Mouse (Mus musculus) olfactory bulb, adult 2 months (tissue): ENCODE results near the gene Foxp4. TPM values are rescaled to one million over a fixed set of nuclear protein-coding genes. Genes with fewer than 3 reads are reported as not detected.
"Not testable (repeated sequence)": the region's sequence is repeated elsewhere in the genome, so short reads cannot be mapped to it uniquely, and the experiment has no call there.

Experiments used
- H3K27ac ChIP-seq: fragments of 200-500 bp; 2 replicates; pipeline ENCODE4 v1.5.1; 2012; ENCODE audit warnings: low read depth, low read length; ENCODE audit not compliant: insufficient read depth
- H3K4me1 ChIP-seq: fragments of 200-500 bp; 2 replicates; pipeline ENCODE4 v1.6.1; 2012; ENCODE audit warnings: low read length; ENCODE audit not compliant: control insufficient read depth, insufficient read depth
- H3K4me3 ChIP-seq: fragments of 200-500 bp; 2 replicates; pipeline ENCODE4 v1.5.1; 2012; ENCODE audit warnings: mild to moderate bottlenecking, low read depth, low read length, moderate library complexity; ENCODE audit not compliant: insufficient read depth
- CTCF ChIP-seq: fragments of 200-500 bp; IDR thresholded peaks from 2 replicates; pipeline ENCODE4 v1.5.1; 2012; ENCODE audit warnings: low read depth, mild to moderate bottlenecking, low read length, moderate library complexity; ENCODE audit not compliant: insufficient read depth
- POLR2A ChIP-seq: fragments of 200-500 bp; IDR thresholded peaks from 2 replicates; pipeline ENCODE4 v1.6.1; 2012; ENCODE audit warnings: mild to moderate bottlenecking, low read depth, low read length, moderate library complexity; ENCODE audit not compliant: insufficient read depth
- WGBS: fragments of 180-500 bp; shearing (Covaris S2); methylation state at CpG from one replicate; pipeline ENCODE4 v1.1.7; 2018; 5-methylcytosine and 5-hydroxymethylcytosine counted together
- polyA plus RNA-seq: library from polyadenylated mRNA; stranded (reverse); fragments of >200 nt; gene quantifications from 2 replicates; pipeline ENCODE4 v1.2.4, GENCODE M21; 2012; ENCODE audit warnings: low replicate concordance; ENCODE audit not compliant: missing spikeins, insufficient read depth, insufficient read length

Foxp4 gene
- polyA plus RNA-seq, 1 experiment: not detected

- no peak overlapping the region for H3K27ac ChIP-seq
- 89% methylated on average over 4 of the region's 4 CpGs for WGBS
- TF ChIP-seq POLR2A: no peak
- no peak for TF ChIP-seq CTCF
- H3K4me3 ChIP-seq: no peak overlapping the region
- no peaks in the 10 kb centered on the region for H3K4me1 ChIP-seq
Measured at GRCm38 (mm10) chr17:47853336-47853735, 71.1 kb downstream of the Foxp4 start.

DNA sequence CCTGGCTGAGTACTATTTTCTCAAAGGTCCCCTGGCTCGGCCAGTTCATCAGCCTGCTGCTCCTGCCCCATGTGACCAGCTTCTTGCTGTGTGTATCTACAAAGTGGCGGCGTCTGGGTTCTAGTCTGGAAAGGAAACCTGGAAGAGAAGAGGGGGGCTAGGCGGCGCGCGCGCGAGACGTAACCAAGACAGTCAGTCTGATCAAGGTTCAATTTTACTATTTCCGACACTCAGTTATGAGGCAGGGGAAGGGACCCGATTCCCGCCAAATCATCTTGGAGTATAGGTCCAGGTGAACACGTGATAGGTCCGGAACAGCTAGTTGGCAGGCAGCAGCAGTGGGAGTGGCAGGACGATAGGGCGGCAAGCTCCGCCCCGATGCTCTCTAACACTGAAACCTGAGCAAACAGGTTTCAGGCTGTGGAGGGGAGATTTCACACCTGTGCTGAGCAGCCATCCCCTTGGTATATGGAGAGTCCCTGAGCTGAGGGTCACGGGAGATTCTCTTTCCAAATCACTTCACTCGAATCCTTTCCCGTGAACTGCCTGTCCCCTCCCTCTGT is 72.6 kb downstream of the Foxp4 start:
- not testable (repeated sequence) for H3K4me3 ChIP-seq, H3K4me1 ChIP-seq, H3K27ac ChIP-seq
- WGBS: 19% methylated on average over 22 of the region's 22 CpGs

GRCm38 (mm10) chr17:47850639-47851314 is 73.7 kb downstream of the Foxp4 start:
- H3K4me1 ChIP-seq: no peaks in the 10 kb centered on the region
- no peak overlapping the region for H3K4me3 ChIP-seq
- WGBS: 92% methylated on average over 7 of the region's 7 CpGs
- TF ChIP-seq POLR2A: no peak
- H3K27ac ChIP-seq: no peak overlapping the region

DNA sequence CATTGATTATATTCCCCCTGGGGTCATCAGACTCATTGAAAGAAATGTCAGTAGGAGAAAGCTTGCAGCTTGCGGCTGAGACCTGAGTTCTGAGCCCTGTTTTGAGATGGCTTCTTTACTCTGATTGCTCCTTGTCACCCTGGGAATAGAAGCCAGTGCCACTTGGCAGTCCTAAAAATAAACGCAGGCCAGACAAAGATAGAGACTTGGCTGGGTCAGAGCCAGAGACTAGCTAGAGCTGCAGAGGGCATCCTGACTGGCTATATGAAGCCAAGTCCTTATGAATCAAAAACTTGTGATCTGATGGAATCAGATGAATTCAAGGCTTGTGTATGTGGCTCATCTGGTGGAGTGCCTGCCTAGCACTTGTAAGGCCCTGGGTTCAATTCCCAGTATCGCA is 74.4 kb downstream of the Foxp4 start:
- Histone ChIP-seq H3K4me3 (no peak overlapping the region), H3K4me1 (no peaks in the 10 kb centered on the region), H3K27ac (no peak overlapping the region)
- TF ChIP-seq POLR2A (no peak), CTCF (no peak)
- 66% methylated on average over 3 of the region's 3 CpGs for WGBS

DNA sequence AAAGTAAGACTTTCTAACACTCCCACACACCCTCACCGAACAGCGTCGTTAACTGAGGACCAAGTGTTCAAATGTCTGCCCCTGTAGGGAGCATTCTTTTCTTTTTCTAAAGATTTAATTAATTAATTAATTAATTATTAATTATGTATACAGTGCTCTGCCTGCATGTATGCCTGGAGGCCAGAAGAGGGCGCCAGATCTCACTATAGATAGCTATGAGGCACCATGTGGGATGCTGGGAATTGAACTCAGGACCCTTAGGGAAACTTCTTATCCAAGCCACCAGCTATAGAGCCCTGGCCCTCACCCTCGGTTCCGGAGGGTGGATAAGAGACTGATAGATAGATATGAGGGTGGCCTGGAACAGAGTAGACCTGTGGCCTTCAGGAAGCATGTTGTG is 76.5 kb downstream of the Foxp4 start:
- 80% methylated on average over 6 of the region's 6 CpGs for WGBS

GRCm38 (mm10) chr17:47845609-47846008 is 78.8 kb downstream of the Foxp4 start:
- Histone ChIP-seq H3K4me1 (peaks cover 8% of the 10 kb centered on the region), H3K4me3 (no peak overlapping the region), H3K27ac (no peak overlapping the region)
- TF ChIP-seq POLR2A (no peak), CTCF (no peak)
- WGBS: 82% methylated on average over 11 of the region's 11 CpGs

More for the DNA sequence above, 76.5 kb downstream of the Foxp4 start:
- H3K27ac ChIP-seq: no peak overlapping the region
- no peaks in the 10 kb centered on the region for H3K4me1 ChIP-seq
- no peak overlapping the region for H3K4me3 ChIP-seq
- TF ChIP-seq POLR2A: no peak

DNA sequence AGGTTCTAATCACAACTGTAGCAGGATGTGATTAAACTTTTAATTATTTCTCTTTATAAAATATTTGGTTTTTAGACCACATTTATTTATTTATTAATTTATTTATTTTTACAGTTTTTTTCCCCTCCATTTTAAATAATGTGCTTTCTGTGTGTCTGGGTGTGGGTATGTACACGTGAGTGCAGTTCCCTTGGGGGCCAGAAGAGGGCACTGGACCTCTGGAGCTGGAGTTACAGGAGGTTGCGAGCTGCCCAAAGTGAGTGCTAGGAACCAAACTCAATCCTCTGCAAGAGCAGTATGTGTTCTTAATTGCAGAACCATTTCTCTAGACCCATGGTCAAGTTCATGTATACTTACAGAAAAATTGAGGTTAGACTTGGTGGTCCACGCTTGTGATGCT is 81.0 kb downstream of the Foxp4 start:
- 94% methylated on average over 3 of the region's 3 CpGs for WGBS
- Histone ChIP-seq H3K4me3 (no peak overlapping the region), H3K4me1 (peaks cover 8% of the 10 kb centered on the region), H3K27ac (no peak overlapping the region)
- TF ChIP-seq CTCF (no peak), POLR2A (no peak)

DNA sequence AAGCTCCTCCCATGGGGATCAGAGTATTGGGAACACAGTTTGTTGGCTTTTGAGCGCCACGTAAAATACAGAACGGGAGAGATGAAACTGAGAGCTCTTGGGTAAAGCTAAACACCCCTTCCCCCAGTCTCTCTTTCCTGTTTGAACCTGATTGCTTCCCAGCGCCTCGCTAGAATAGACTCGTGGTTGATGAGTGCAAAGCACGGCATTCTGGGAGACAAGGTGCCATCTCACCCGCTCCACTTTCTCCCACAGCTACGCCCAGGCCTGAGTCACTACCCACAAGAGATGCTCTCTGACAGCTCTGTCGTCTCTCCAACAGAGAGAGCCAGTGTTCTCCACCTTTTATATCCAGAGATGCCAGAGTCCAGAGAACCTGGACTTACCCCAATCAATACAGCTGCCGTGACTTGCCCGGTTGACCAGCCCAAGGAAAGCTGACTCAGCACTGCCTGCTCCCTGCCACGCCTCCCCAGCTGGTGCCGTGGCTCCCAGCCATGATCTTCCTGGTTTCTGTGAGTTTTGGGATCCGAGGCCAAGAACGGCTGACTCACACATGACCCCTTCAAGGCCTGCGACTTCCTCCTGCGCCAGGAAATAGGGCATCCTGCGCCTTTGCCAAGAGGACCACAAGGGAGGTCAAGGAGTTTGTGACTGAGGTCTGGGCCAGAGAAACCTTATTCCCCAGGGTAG is 82.4 kb downstream of the Foxp4 start:
- 59% methylated on average over 19 of the region's 19 CpGs for WGBS
- TF ChIP-seq POLR2A (no peak), CTCF (no peak)
- Histone ChIP-seq H3K4me1 (peaks cover 8% of the 10 kb centered on the region), H3K27ac (no peak overlapping the region), H3K4me3 (no peak overlapping the region)

DNA sequence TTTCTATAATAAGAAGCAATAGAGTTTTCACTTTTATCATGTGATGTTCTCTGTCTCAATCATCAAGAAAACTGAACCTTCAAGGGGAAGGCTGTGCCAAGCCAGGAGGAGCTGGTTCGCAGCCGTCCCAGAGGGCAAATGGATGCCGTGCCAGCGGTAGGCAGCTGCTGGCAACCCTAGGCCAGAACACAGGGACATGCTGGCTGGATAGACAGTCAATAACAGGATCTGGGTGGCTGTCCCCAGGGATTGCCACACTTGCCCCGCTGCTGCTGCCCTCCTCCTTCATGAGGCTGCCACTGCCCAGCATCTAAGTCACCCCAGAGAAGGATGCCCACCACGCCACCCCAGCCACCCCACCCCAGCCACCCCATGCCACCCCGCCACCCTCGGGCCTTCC is 82.9 kb downstream of the Foxp4 start:
- Histone ChIP-seq H3K4me1 (peaks cover 8% of the 10 kb centered on the region), H3K27ac (no peak overlapping the region), H3K4me3 (no peak overlapping the region)
- 76% methylated on average over 8 of the region's 8 CpGs for WGBS
- no peak for TF ChIP-seq CTCF
- TF ChIP-seq POLR2A: no peak

GRCm38 (mm10) chr17:47837808-47838207 is 86.6 kb downstream of the Foxp4 start:
- TF ChIP-seq CTCF (no peak), POLR2A (no peak)
- WGBS: 48% methylated on average over 6 of the region's 6 CpGs
- no peak overlapping the region for H3K27ac ChIP-seq
- H3K4me3 ChIP-seq: no peak overlapping the region
- H3K4me1 ChIP-seq: peaks cover 25% of the 10 kb centered on the region
